Mouse (Mus musculus) stomach, postnatal 0 days (tissue): Measurements from ENCODE around the gene Ikbke.

Source experiments
- CTCF ChIP-seq: IDR thresholded peaks from 2 replicates; pipeline ENCODE4 v1.5.1; 2016; ENCODE audit warnings: antibody characterized with exemption, low read depth, mild to moderate bottlenecking, moderate library complexity
- EP300 ChIP-seq: optimal IDR thresholded peaks from 2 replicates; pipeline ENCODE3; 2016; ENCODE audit warnings: antibody characterized with exemption

GRCm38 (mm10) chr1:131208800-131209199 is 70.6 kb downstream of the Ikbke start:
- TF ChIP-seq CTCF (no peak), EP300 (no peak)
